In the genomic region with DNA sequence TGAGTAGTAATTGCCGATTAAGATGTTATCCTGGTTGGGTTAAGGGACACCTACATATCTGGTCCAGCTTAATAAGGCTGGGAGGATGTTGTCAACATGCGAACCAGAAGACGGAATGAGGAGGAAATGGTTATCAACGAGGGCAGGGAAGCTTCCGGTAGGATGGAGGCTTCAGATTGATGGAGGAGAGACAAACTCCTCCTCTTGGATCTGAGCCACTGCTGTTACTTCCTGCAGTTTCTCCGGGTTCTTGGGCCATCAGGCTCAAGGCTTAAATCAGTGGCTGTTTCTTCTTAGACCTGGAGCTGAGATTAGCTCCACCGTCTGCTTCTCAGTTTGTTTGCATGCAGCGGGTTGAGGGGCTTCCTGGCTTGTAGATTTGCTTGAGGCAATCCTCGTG, we compare ENCODE assay signal across 19 mouse cellular contexts. TPM values are rescaled to one million over a fixed set of nuclear protein-coding genes. Genes with fewer than 3 reads are reported as not detected.
"Had no signal": no experiment of that assay in that cellular context is flagged by ENCODE, and none has a peak within 500 bp of the region (broad histone marks: within the 10 kb centered on the region; RNA-seq: fewer than 3 reads in every experiment).

No protein-coding gene starts in this region.

- H3K36me3 ChIP-seq: limb, embryonic 10.5 days; liver, embryonic 15.5 days; lung, embryonic 15.5 days; midbrain, embryonic 15.5 days; neural tube, embryonic 12.5 days had no signal

- H3K4me1 ChIP-seq: limb, embryonic 10.5 days; liver, embryonic 15.5 days; lung, embryonic 15.5 days; megakaryocyte, embryonic 14.5 days; midbrain, embryonic 15.5 days; neural tube, embryonic 12.5 days had no signal

- H3K9ac ChIP-seq: liver, embryonic 15.5 days; lung, embryonic 15.5 days; midbrain, embryonic 15.5 days; neural tube, embryonic 12.5 days had no signal

- ATAC-seq: midbrain, embryonic 15.5 days had no signal

- DNase-seq: kidney, postnatal 14 days; lung, postnatal 14 days; thymus, postnatal 4 days had no signal

- H3K4me3 ChIP-seq: left cerebral cortex, adult 2 months; limb, embryonic 10.5 days; liver, embryonic 15.5 days; lung, embryonic 15.5 days; megakaryocyte, embryonic 14.5 days; midbrain, embryonic 15.5 days; neural tube, embryonic 12.5 days had no signal

- H3K4me2 ChIP-seq: liver, embryonic 11.5 days; liver, embryonic 15.5 days; lung, embryonic 15.5 days; midbrain, embryonic 11.5 days; midbrain, embryonic 15.5 days; neural tube, embryonic 12.5 days had no signal

- H3K27me3 ChIP-seq: liver, embryonic 15.5 days; lung, embryonic 15.5 days; midbrain, embryonic 15.5 days; neural tube, embryonic 12.5 days had no signal

- H3K27ac ChIP-seq: left cerebral cortex, adult 2 months; limb, embryonic 10.5 days; liver, embryonic 15.5 days; lung, embryonic 15.5 days; macrophage; midbrain, embryonic 15.5 days; neural tube, embryonic 12.5 days; stomach, postnatal 0 days had no signal

- H3K9me3 ChIP-seq: limb, embryonic 10.5 days; liver, embryonic 15.5 days; lung, embryonic 15.5 days; midbrain, embryonic 15.5 days; neural tube, embryonic 12.5 days had no signal

RNA-seq across cellular contexts. Expression of a gene that starts 11.0 kb away (rescaled TPM):
- total RNA-seq: layer of hippocampus, postnatal 25 days; left cerebral cortex, adult 2 months; left cerebral cortex, postnatal 14 days; monocyte, adult 5-6 weeks; neutrophil, adult 5-6 weeks had no signal
- polyA plus RNA-seq: limb, embryonic 10.5 days; limb, embryonic 14.5 days; liver, embryonic 11.5 days; liver, embryonic 15.5 days; lung, embryonic 15.5 days; macrophage; midbrain, embryonic 11.5 days; midbrain, embryonic 15.5 days; neural tube, embryonic 12.5 days; stomach, postnatal 0 days had no signal

RNA-seq across cellular contexts. Expression of a gene that starts 30.6 kb away (rescaled TPM):
- total RNA-seq: monocyte, adult 5-6 weeks; neutrophil, adult 5-6 weeks had no signal
